Mouse (Mus musculus): ENCODE results near the gene Acvr2b. TPM values are rescaled to one million over a fixed set of nuclear protein-coding genes. Genes with fewer than 3 reads are reported as not detected.
A peak's percentile ranks its signal among the peaks of the same experiment; 100 is the strongest.

Gene Acvr2b
- polyA plus RNA-seq, 1 experiment from 2014 or later, result 1.7 TPM

DNA sequence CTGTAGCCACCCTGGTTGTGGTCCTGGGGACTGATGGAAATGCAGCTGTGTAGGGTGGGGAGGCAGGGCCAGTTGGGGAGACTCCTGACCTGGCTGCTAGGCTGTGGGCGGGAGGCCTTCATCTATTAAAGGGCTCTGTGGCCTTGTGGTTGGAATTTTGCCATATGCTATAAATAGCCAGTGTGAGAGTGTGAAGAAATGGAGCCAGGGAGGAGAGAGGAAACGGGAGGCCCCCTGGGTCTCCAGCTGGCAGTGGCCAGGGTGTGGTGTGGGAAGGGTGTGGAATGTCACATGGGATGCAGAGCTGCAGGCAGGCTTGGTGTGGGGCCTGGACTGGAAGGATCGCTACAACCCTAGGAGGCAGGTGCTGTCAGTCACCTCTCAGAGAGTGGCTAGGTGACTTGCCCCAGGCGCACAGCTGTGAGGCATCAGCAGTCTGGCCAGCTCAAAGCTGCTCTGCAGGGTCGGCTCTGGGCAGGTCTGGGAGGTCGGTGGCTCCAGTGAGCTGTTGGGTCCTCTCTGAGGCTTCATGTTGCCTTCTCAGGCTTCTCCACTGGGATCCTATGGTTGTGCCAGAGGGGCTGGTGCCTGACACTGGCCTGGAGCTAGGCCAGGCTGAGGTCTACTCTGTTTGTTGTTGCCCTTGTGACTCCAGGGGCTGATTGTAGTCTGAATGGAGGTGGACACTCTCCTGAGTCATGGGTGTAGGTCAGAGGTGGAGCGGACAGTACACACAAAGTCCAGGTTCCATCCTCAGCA, 23.5 kb downstream of the Acvr2b start:
- no peak overlapping the region for H3K4me2 ChIP-seq (ENCODE audit: low read depth, low read length)
- H3K36me3 ChIP-seq (ENCODE audit: control insufficient read depth, insufficient read depth), result no peaks in the 10 kb centered on the region
- 31% methylated on average over 7 of the region's 7 CpGs for WGBS (ENCODE audit: insufficient replicate concordance)
- no peaks in the 10 kb centered on the region for H3K27me3 ChIP-seq (ENCODE audit: control insufficient read depth, insufficient read depth, low read depth, low read length)
- peaks cover 15% of the 10 kb centered on the region for H3K4me1 ChIP-seq (ENCODE audit: control insufficient read depth, low read depth, low read length)
- ATAC-seq (ENCODE audit: low read depth), result peak; percentile 65
- no peaks in the 10 kb centered on the region for H3K9me3 ChIP-seq (replicated peaks; ENCODE audit: control insufficient read depth, low read length)
- H3K4me3 ChIP-seq (ENCODE audit: low read depth, low read length), result no peak overlapping the region
- peak overlapping the region; percentile 58 for H3K27ac ChIP-seq (ENCODE audit: low read length)
- no peak overlapping the region for H3K9ac ChIP-seq (ENCODE audit: low read depth, low read length)

DNA sequence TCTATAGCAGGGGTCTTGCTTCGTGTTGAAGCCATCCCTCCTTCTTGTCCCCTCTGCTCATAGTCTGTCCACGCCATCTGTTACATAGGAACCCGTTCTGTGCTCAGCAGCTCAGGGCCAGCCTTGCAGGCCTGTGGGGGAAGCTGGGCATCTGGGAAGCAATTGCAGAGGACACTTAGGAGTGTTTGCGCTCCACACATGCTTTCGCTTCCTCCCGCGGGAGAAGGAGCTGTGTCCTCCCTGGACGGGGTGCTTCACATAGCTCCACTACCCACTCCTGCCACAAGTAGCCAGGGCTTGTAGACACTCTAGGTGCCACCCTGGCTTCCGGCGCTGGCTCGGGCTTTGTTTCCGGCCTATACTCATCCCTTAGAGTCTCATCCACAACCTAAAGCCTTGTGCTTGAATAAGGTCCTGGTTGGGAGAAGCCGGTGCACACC, 24.1 kb downstream of the Acvr2b start:
- ATAC-seq (ENCODE audit: low read depth), result no peak
- WGBS (ENCODE audit: insufficient replicate concordance), result 75% methylated on average over 13 of the region's 13 CpGs
- H3K4me3 ChIP-seq (ENCODE audit: low read depth, low read length), result no peak overlapping the region
- H3K4me2 ChIP-seq (ENCODE audit: low read depth, low read length), result no peak overlapping the region
- H3K27me3 ChIP-seq (ENCODE audit: control insufficient read depth, insufficient read depth, low read depth, low read length), result no peaks in the 10 kb centered on the region
- no peaks in the 10 kb centered on the region for H3K36me3 ChIP-seq (ENCODE audit: control insufficient read depth, insufficient read depth)
- no peak overlapping the region for H3K9ac ChIP-seq (ENCODE audit: low read depth, low read length)
- H3K4me1 ChIP-seq (ENCODE audit: control insufficient read depth, low read depth, low read length), result peaks cover 15% of the 10 kb centered on the region
- H3K27ac ChIP-seq (ENCODE audit: low read length), result no peak overlapping the region; the same call in 1 of the 2 replicates
- no peaks in the 10 kb centered on the region for H3K9me3 ChIP-seq (replicated peaks; ENCODE audit: control insufficient read depth, low read length)

DNA sequence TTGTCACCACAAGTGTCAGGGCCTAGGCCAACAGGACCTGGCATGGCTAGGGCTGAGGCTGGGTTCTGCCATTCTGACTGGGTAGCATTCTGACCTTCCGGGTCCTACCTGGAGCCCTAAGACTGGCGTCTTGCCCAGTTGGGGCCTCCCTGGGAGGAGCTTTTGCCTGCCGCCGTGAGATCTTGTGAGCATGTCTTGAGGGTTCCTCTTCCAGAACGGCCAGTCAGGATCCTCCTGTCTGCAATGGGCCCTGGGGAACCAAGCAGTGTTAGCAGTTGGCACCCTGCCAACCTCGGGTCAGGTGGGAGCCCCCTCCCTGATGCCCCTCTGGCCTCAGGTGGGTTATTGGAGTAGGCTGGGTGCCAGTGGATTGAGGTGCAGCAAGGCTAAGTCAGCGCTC, 24.6 kb downstream of the Acvr2b start:
- WGBS (ENCODE audit: insufficient replicate concordance), result 64% methylated on average over 7 of the region's 7 CpGs
- no peak overlapping the region for H3K4me2 ChIP-seq (ENCODE audit: low read depth, low read length)
- H3K36me3 ChIP-seq (ENCODE audit: control insufficient read depth, insufficient read depth), result no peaks in the 10 kb centered on the region
- H3K27me3 ChIP-seq (ENCODE audit: control insufficient read depth, insufficient read depth, low read depth, low read length), result no peaks in the 10 kb centered on the region
- H3K9ac ChIP-seq (ENCODE audit: low read depth, low read length), result no peak overlapping the region
- H3K4me1 ChIP-seq (ENCODE audit: control insufficient read depth, low read depth, low read length), result peaks cover 15% of the 10 kb centered on the region
- no peaks in the 10 kb centered on the region for H3K9me3 ChIP-seq (replicated peaks; ENCODE audit: control insufficient read depth, low read length)
- no peak overlapping the region for H3K27ac ChIP-seq (ENCODE audit: low read length)
- ATAC-seq (ENCODE audit: low read depth), result no peak
- H3K4me3 ChIP-seq (ENCODE audit: low read depth, low read length), result no peak overlapping the region

DNA sequence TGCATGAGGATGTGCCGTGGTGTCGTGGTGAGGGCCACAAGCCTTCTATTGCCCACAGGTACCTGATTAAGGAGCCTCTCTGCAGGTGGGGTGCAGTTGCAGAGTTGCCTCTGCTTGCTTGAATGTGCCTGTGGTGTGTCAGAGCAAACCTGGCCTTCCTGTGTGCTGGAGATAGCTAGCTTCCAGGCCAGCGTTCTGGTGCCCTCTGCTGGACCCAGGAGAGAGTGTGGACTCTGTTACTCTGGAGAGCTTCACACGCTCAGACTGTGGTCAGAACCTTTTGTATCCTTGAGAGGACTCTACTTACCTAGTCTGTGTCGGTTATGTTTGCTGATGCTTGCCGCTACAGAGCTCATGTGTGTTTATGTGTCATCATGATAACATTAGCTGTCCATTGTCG, 28.4 kb downstream of the Acvr2b start:
- Histone ChIP-seq H3K4me2 (ENCODE audit: low read depth, low read length) (no peak overlapping the region), H3K4me1 (ENCODE audit: control insufficient read depth, low read depth, low read length) (peaks cover 10% of the 10 kb centered on the region), H3K4me3 (ENCODE audit: low read depth, low read length) (no peak overlapping the region), H3K9me3 (replicated peaks; ENCODE audit: control insufficient read depth, low read length) (no peaks in the 10 kb centered on the region), H3K27me3 (ENCODE audit: control insufficient read depth, insufficient read depth, low read depth, low read length) (no peaks in the 10 kb centered on the region), H3K9ac (ENCODE audit: low read depth, low read length) (no peak overlapping the region), H3K36me3 (ENCODE audit: control insufficient read depth, insufficient read depth) (no peaks in the 10 kb centered on the region), H3K27ac (ENCODE audit: low read length) (no peak overlapping the region)
- WGBS (ENCODE audit: insufficient replicate concordance), result 41% methylated on average over 7 of the region's 7 CpGs
- ATAC-seq (ENCODE audit: low read depth), result peak; percentile 58

DNA sequence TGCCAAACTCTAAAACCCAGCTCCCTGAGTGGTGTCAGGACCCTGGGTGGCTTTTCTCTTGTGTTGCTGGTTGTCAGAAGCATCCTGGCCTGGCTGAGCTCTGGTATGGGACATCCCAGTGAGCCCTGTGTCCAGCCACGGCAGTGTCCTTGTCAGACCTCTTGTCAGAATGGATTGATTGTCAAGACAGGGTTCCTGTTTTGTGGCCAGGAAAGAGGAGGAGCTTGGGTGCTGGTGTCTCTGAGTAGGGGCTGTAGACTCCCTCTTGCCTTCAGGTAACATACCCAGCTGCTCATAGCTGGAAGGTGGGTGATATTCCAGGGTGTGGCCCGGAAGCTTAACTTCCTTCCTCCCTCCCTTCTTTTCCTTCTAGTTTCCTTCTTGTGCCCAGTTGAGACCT, 33.9 kb downstream of the Acvr2b start:
- no peak overlapping the region for H3K27ac ChIP-seq (ENCODE audit: low read length)
- no peaks in the 10 kb centered on the region for H3K27me3 ChIP-seq (ENCODE audit: control insufficient read depth, insufficient read depth, low read depth, low read length)
- H3K4me2 ChIP-seq (ENCODE audit: low read depth, low read length), result no peak overlapping the region
- no peaks in the 10 kb centered on the region; the same call in 1 of the 2 replicates for H3K4me1 ChIP-seq (ENCODE audit: control insufficient read depth, low read depth, low read length)
- no peaks in the 10 kb centered on the region for H3K36me3 ChIP-seq (ENCODE audit: control insufficient read depth, insufficient read depth)
- no peaks in the 10 kb centered on the region for H3K9me3 ChIP-seq (replicated peaks; ENCODE audit: control insufficient read depth, low read length)
- no peak overlapping the region for H3K4me3 ChIP-seq (ENCODE audit: low read depth, low read length)
- 44% methylated on average over 2 of the region's 2 CpGs for WGBS (ENCODE audit: insufficient replicate concordance)
- H3K9ac ChIP-seq (ENCODE audit: low read depth, low read length), result no peak overlapping the region
- ATAC-seq (ENCODE audit: low read depth), result no peak

DNA sequence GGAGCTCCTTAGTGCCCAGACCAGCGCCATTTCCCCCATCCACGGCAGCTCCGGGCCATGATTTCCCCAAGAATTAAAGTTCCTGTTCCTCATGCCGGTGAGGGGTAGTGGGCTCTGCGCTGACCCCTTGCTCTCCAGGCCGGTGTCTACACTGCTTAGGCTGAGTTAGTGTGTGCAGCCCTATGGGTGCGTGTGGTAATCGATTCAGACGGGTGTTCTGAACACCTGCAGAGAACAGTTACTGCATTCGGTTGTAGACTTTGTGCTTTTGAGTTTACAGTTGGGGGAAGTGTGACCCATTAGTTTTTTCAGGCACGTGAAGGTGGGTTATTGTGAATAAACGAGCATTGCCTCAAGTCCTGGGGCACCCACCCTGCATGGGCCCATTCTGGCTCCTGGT, 36.1 kb downstream of the Acvr2b start:
- H3K4me2 ChIP-seq (ENCODE audit: low read depth, low read length), result no peak overlapping the region
- H3K9me3 ChIP-seq (replicated peaks; ENCODE audit: control insufficient read depth, low read length), result no peaks in the 10 kb centered on the region
- H3K36me3 ChIP-seq (ENCODE audit: control insufficient read depth, insufficient read depth), result no peaks in the 10 kb centered on the region
- H3K4me3 ChIP-seq (ENCODE audit: low read depth, low read length), result no peak overlapping the region
- peak; percentile 61; the same call in 1 of the 2 replicates for ATAC-seq (ENCODE audit: low read depth)
- H3K27ac ChIP-seq (ENCODE audit: low read length), result no peak overlapping the region
- 65% methylated on average over 12 of the region's 12 CpGs for WGBS (ENCODE audit: insufficient replicate concordance)
- H3K4me1 ChIP-seq (ENCODE audit: control insufficient read depth, low read depth, low read length), result no peaks in the 10 kb centered on the region; the same call in 1 of the 2 replicates
- H3K9ac ChIP-seq (ENCODE audit: low read depth, low read length), result no peak overlapping the region
- no peaks in the 10 kb centered on the region for H3K27me3 ChIP-seq (ENCODE audit: control insufficient read depth, insufficient read depth, low read depth, low read length)

DNA sequence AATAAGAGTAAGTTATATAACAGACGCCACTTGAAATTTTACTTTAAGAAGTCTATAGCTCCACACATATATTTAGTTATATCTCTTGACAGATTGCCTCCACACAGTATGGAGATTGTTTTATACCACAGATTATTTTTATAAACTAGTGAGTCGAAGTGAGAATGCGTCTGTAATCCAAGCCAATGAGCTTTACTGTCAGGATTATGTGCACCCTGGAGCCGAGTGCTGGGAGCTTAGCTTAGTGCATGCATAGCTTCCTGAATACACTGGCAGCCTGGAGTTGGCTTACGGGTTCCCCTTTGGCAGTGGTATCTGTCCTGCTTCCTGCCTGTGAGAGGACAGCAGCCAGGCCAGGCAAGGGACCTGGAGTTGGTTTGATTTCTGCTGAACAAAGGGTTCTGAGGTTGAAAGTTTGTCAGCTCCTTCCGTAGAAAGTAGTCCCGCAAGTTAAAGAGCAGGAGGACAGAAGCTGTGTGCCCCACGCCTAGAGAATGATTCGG, 36.6 kb downstream of the Acvr2b start:
- no peaks in the 10 kb centered on the region for H3K27me3 ChIP-seq (ENCODE audit: control insufficient read depth, insufficient read depth, low read depth, low read length)
- no peak overlapping the region for H3K9ac ChIP-seq (ENCODE audit: low read depth, low read length)
- no peaks in the 10 kb centered on the region; the same call in 1 of the 2 replicates for H3K4me1 ChIP-seq (ENCODE audit: control insufficient read depth, low read depth, low read length)
- no peak for ATAC-seq (ENCODE audit: low read depth)
- H3K9me3 ChIP-seq (replicated peaks; ENCODE audit: control insufficient read depth, low read length), result no peaks in the 10 kb centered on the region
- no peak overlapping the region for H3K4me3 ChIP-seq (ENCODE audit: low read depth, low read length)
- WGBS (ENCODE audit: insufficient replicate concordance), result 68% methylated on average over 9 of the region's 9 CpGs
- H3K36me3 ChIP-seq (ENCODE audit: control insufficient read depth, insufficient read depth), result no peaks in the 10 kb centered on the region
- H3K27ac ChIP-seq (ENCODE audit: low read length), result no peak overlapping the region
- no peak overlapping the region for H3K4me2 ChIP-seq (ENCODE audit: low read depth, low read length)

DNA sequence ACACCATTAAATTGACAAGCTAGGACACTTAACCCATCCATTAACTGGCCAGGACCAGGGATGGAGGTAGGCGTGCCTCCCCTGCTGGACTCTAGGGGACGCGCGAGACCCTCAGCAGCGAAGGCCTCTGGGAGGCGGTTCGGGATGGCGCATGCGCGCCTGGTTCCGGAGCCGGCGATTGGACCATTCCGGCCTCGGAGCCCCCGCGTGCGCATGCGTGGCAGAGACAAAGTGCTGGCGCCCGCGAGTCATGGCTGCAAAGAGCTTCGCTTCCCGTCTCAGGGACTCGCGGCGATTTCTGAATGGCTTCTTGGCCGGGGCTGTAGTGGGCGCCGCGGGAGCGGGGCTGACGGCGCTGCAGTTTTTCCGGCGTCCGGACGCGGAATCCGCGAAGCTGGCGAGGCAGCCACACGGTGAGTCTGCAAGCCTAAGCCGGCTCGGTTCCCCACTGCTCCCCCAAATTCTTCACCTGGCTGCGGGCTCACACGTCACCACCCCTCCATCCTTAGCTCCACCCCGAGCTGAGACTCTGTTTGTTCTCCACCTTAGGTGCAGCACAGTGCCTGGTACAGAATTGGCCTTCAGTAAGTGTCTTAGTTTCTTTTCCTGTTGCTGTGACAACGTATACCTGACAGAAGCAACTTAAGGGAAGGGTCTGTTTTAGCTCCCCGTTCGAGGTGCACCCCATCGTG, 43.0 kb downstream of the Acvr2b start, which contains the start of gene Exog:
Gene Exog (plus strand): TSS at position 206 of the 692 bp plus-strand sequence.
- Histone ChIP-seq H3K9ac (ENCODE audit: low read depth, low read length) (peak within 1 kb of the TSS; percentile 71), H3K9me3 (replicated peaks; ENCODE audit: control insufficient read depth, low read length) (no peaks in the 10 kb centered on the region), H3K4me3 (ENCODE audit: low read depth, low read length) (peak within 1 kb of the TSS; percentile 69), H3K27ac (ENCODE audit: low read length) (no peak within 1 kb of the TSS), H3K4me2 (ENCODE audit: low read depth, low read length) (peak within 1 kb of the TSS; percentile 84), H3K36me3 (ENCODE audit: control insufficient read depth, insufficient read depth) (peaks cover 9% of the 10 kb centered on the region), H3K27me3 (ENCODE audit: control insufficient read depth, insufficient read depth, low read depth, low read length) (no peaks in the 10 kb centered on the region), H3K4me1 (ENCODE audit: control insufficient read depth, low read depth, low read length) (peaks cover 15% of the 10 kb centered on the region)
- ATAC-seq (ENCODE audit: low read depth), result peak; percentile 86
- under 1% methylated on average over 52 of the region's 52 CpGs for WGBS (ENCODE audit: insufficient replicate concordance)

DNA sequence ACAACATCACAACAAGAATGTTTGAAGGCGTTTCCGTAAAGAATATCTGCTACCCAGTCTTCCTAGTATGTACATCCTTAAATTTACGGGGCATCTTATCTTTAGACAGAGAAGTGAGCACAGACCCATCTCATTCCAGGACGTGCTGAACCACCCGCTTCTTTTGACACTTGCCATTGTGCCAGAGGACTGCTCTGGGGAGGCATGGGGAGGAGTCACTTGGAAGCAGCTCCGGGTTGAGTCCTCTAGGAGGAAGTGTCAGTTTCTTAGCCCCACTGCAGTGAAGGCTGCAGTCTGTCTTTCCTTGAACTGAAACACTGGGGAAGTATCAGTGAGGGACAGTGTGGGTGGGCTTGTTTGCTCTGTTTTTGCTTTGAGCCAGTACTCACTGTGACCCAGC, 43.8 kb downstream of the Acvr2b start:
- H3K27ac ChIP-seq (ENCODE audit: low read length), result no peak overlapping the region
- H3K9ac ChIP-seq (ENCODE audit: low read depth, low read length), result peak overlapping the region; percentile 71
- H3K36me3 ChIP-seq (ENCODE audit: control insufficient read depth, insufficient read depth), result peaks cover 10% of the 10 kb centered on the region
- 0 out of 2 replicates have a peak, but pooled peaks have one; percentile 19 for ATAC-seq (ENCODE audit: low read depth)
- peak overlapping the region; percentile 69 for H3K4me3 ChIP-seq (ENCODE audit: low read depth, low read length)
- 13% methylated on average over 6 of the region's 6 CpGs for WGBS (ENCODE audit: insufficient replicate concordance)
- no peaks in the 10 kb centered on the region for H3K9me3 ChIP-seq (replicated peaks; ENCODE audit: control insufficient read depth, low read length)
- H3K27me3 ChIP-seq (ENCODE audit: control insufficient read depth, insufficient read depth, low read depth, low read length), result no peaks in the 10 kb centered on the region
- peaks cover 15% of the 10 kb centered on the region for H3K4me1 ChIP-seq (ENCODE audit: control insufficient read depth, low read depth, low read length)
- H3K4me2 ChIP-seq (ENCODE audit: low read depth, low read length), result peak overlapping the region; percentile 84

All from liver, embryonic 16.5 days (tissue).